Mouse (Mus musculus) urinary bladder, postnatal 36 days (tissue): ENCODE measurements at regions not wholly inside any gene's neighbourhood (a gene's known extent, or its start where the extent isn't known, plus 50 kb on each side); places are given as distances from the start of the nearest gene placed in this dataset.

Source experiments
- DNase-seq, 2 experiments: peaks; one replicate each; pipeline ENCODE4 v3.0.0; 2022; ENCODE audit warnings: low spot score in 2 of 2, mixed read lengths in 1 of 2

- DNase-seq: no peak
Measured at GRCm38 (mm10) chr2:79510485-79511094, 54.0 kb upstream of the Cerkl start.

GRCm38 (mm10) chr2:79511108-79511507 is 54.5 kb upstream of the Cerkl start:
- no peak for DNase-seq

- DNase-seq: peak; percentile 73 to 76
Measured at GRCm38 (mm10) chr2:79511676-79512323, 55.2 kb upstream of the Cerkl start.

- no peak for DNase-seq
Measured at GRCm38 (mm10) chr2:79512374-79512773, 55.8 kb upstream of the Cerkl start.

- no peak for DNase-seq
Measured at GRCm38 (mm10) chr2:79513726-79514125, 57.1 kb upstream of the Cerkl start.

GRCm38 (mm10) chr2:79518046-79518750 is 61.6 kb upstream of the Cerkl start:
- peak in 1 of 2 experiments; percentile 8 for DNase-seq

- DNase-seq: no peak
Measured at GRCm38 (mm10) chr2:79519799-79520449, 63.3 kb upstream of the Cerkl start.

- DNase-seq: no peak
Measured at GRCm38 (mm10) chr2:79523441-79523840, 66.9 kb upstream of the Cerkl start.

GRCm38 (mm10) chr2:79527529-79527928 is 70.9 kb upstream of the Cerkl start:
- DNase-seq: no peak

GRCm38 (mm10) chr2:79528347-79528990 is 71.9 kb upstream of the Cerkl start:
- DNase-seq: no peak

GRCm38 (mm10) chr2:79529185-79529584 is 72.6 kb upstream of the Cerkl start:
- DNase-seq: no peak

GRCm38 (mm10) chr2:79532610-79533160 is 76.1 kb upstream of the Cerkl start:
- DNase-seq: no peak

GRCm38 (mm10) chr2:79537126-79537875 is 80.7 kb upstream of the Cerkl start:
- no peak for DNase-seq

- DNase-seq: no peak
Measured at GRCm38 (mm10) chr2:79540384-79540783, 83.8 kb upstream of the Cerkl start.

- DNase-seq: no peak
Measured at GRCm38 (mm10) chr2:79542191-79542980, 85.8 kb upstream of the Cerkl start.

GRCm38 (mm10) chr2:79543456-79543855 is 86.9 kb upstream of the Cerkl start:
- no peak for DNase-seq

- DNase-seq: no peak
Measured at GRCm38 (mm10) chr2:79543948-79544792, 87.6 kb upstream of the Cerkl start.

GRCm38 (mm10) chr2:79544793-79545260 is 88.2 kb upstream of the Cerkl start:
- no peak for DNase-seq

- no peak for DNase-seq
Measured at GRCm38 (mm10) chr2:79546206-79546605, 88.9 kb upstream of the Itprid2 start.
